Comparison of ENCODE assay signal across 8 mouse cellular contexts in the genomic region with DNA sequence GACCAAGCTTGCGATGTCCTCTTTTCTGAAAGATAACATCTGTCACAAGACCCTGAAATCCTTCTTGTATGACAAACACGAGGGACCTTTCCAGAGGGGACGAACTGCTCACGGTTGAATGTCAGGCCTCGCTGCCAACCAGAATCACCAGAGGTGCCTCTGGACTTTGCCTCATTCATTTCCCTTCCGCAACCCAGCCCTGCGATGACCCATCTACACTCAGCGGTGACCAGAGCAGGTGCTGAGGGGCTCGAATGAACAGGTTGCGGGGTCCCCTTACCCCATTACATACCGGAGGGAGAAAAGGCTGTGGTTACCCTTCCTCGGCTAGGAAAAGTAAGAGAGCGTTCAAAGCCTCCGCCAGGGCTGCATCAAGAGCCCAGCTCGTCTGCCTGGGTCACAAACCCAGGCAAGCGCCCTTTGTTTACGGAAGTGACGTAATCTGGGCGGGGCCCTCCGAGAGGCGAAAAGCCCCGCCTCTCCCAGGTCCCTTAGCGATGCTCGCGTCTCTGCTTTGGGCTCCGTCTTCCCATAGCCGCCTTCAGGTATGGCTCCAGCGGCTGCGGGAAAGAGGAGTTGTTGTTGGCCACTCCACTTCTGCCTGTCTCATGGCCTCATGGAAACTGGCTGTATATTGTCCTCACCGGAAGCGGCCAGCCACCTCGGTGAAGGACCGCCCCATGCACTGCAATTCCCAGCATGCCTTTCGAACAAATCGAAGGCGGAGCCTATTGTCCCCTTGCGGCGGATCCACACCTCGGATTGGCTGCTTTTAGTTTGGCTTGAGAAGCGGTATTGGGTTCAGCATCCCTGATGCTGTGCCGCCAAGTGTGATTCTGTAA. TPM values are rescaled to one million over a fixed set of nuclear protein-coding genes. Genes with fewer than 3 reads are reported as not detected.
A peak's percentile ranks its signal among the peaks of the same experiment; 100 is the strongest.
DNase-seq lines count a peak whose midpoint lies in the region; ATAC-seq and TF ChIP-seq lines count a peak whose summit lies in the region.

A gene (minus strand): TSS at position 439 of the 842 bp plus-strand sequence.

- H3K9me3 ChIP-seq in megakaryocyte, embryonic 14.5 days = no peaks in the 10 kb centered on the region

- peak; percentile 95 for TF ChIP-seq POLR2A in cortical plate, adult 2 months (IDR thresholded peaks at IDR 0.05; ENCODE audit: extremely low read depth, insufficient read depth, low read length)

- DNase-seq in gastrocnemius, adult 8-10 months (ENCODE audit: low spot score in 2 of 2) = peak; percentile 89 to 90
- peak; percentile 88 for DNase-seq in hindlimb bud, embryonic 11.5 days (ENCODE audit: extremely low spot score, low read depth, low spot score)
- DNase-seq in left cerebral cortex, adult 8-10 months (ENCODE audit: low spot score in 2 of 2) = peak; percentile 92 to 95
- peak; percentile 95 to 97 for DNase-seq in right cerebral cortex, postnatal 10 days (ENCODE audit: low spot score in 2 of 2)
- peak; percentile 94 for DNase-seq in urinary bladder, postnatal 25 days (ENCODE audit: low spot score)

- H3K27ac ChIP-seq in cortical plate, adult 2 months (ENCODE audit: insufficient read depth, low read length) = peak within 1 kb of the TSS; percentile 87

- H3K36me3 ChIP-seq in megakaryocyte, embryonic 14.5 days (replicated peaks; ENCODE audit: low read length) = no peaks in the 10 kb centered on the region

- H3K4me1 ChIP-seq in cortical plate, adult 2 months (ENCODE audit: control insufficient read depth, insufficient read depth, low read length) = no peaks in the 10 kb centered on the region
- H3K4me1 ChIP-seq in megakaryocyte, embryonic 14.5 days = peaks cover 20% of the 10 kb centered on the region; the same call in 1 of the 2 replicates

- peak within 1 kb of the TSS; percentile 68 for H3K4me3 ChIP-seq in cortical plate, adult 2 months (ENCODE audit: insufficient read depth, low read length)
- peak within 1 kb of the TSS; percentile 96 for H3K4me3 ChIP-seq in megakaryocyte, embryonic 14.5 days (replicated peaks)

- no peaks in the 10 kb centered on the region for H3K27me3 ChIP-seq in megakaryocyte, embryonic 14.5 days (replicated peaks)

- TF ChIP-seq CTCF in cortical plate, adult 2 months (IDR thresholded peaks at IDR 0.05; ENCODE audit: extremely low read depth, insufficient read depth, low read length) = no peak

- ATAC-seq in activated CD4-positive, CD25-positive, alpha-beta regulatory T cell, adult 4 months = peak; percentile 93

RNA-seq across cellular contexts. Expression of the gene that starts here (rescaled TPM):
- 10 to 100 TPM; 25.8 to 38.1 TPM for polyA plus RNA-seq in activated CD4-positive, CD25-positive, alpha-beta regulatory T cell, adult 4 months (2017; shearing (Covaris generic))
- polyA plus RNA-seq in cortical plate, adult 2 months (2012; rRNA removed) = 64.7 and 74.1 TPM in 2 replicates
- total RNA-seq in gastrocnemius, adult 8-10 months (2022) = 1 to 10 TPM; 6.8 to 9.5 (median 8.2) TPM
- total RNA-seq in left cerebral cortex, adult 8-10 months (2022) = 10 to 100 TPM; 31.6 to 34.5 (median 33.1) TPM
- 1.2 TPM in 1 of 2 replicates, not detected in the other for polyA plus RNA-seq in megakaryocyte, embryonic 14.5 days (2012; ENCODE audit: insufficient read depth, low replicate concordance)

Comparison
In these comparisons a context has a peak if more than half of its experiments do, and no peak if none do; other contexts are left out.
1. Peak in every context shown above with its lines: DNase-seq, ATAC-seq, H3K4me3 ChIP-seq and H3K27ac ChIP-seq.
2. RNA of the gene that starts here (polyA plus RNA-seq): 64.7 to 74.1 TPM in cortical plate, adult 2 months and 25.8 to 38.1 TPM in activated CD4-positive, CD25-positive, alpha-beta regulatory T cell, adult 4 months; 1.2 TPM in megakaryocyte, embryonic 14.5 days; every median in the first group is over 10 times any median in the second.